Mouse (Mus musculus) cortical plate, adult 2 months (tissue): ENCODE results near the gene Pacsin3.

Source experiments
- CTCF ChIP-seq: fragments of 200-500 bp; IDR thresholded peaks from 2 replicates; pipeline ENCODE4 v1.5.1; 2011; ENCODE audit warnings: mild to moderate bottlenecking, control low read depth, low read length; ENCODE audit not compliant: insufficient read depth; ENCODE audit errors: extremely low read depth
- POLR2A ChIP-seq: fragments of 200-500 bp; IDR thresholded peaks from 2 replicates; pipeline ENCODE4 v1.6.1; 2011; ENCODE audit warnings: mild to moderate bottlenecking, low read length, control low read depth; ENCODE audit not compliant: insufficient read depth; ENCODE audit errors: extremely low read depth

DNA sequence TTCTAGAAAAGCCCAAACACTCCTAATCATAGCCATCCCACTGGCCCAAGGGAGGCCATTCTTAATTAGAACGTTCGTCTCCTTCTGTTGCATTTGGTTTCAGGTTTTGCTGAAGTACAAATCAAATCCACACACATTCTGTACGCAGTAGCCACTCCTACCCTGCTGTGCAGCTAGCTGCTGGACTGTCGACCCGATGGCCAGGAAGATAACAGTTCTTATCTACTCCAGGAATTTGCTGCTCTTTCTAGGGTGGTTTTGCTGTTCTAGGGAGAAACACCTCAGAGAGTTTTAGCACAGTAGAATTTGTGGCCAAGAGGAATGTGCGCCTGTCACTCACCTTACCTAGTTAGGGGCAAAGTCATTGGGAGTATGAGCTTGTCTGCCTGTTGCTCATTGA is 31.8 kb downstream of the Pacsin3 start:
- no peak for TF ChIP-seq CTCF
- no peak for TF ChIP-seq POLR2A
